Mouse (Mus musculus): Measurements from ENCODE around the gene Pbld2. TPM values are rescaled to one million over a fixed set of nuclear protein-coding genes. Genes with fewer than 3 reads are reported as not detected.

Gene Pbld2
- polyA plus RNA-seq, 1 experiment from 2014 or later = 15.0 TPM

DNA sequence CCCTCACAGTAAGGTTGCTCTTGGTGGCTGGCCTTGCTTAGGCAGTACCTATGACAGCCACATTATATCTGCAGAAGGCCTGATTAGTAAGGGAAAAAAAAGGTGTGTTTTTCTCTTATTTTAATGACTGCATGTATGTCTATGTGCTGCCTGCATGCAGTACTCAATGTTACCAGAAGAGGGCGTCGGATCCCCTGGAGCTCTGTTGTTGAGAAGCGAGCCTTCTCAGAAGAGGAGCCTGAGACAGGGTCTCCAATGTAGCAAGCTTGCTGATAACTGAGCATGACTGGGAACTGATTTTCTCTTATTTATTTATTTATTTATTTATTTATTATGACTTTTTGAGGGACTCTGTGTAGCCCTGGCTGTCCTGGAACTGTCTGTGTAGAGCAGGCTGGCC lies 36.8 kb upstream of the Pbld2 start:
- Histone ChIP-seq H3K4me2 (replicated peaks; ENCODE audit: low read depth) (no peak overlapping the region), H3K27ac (replicated peaks) (no peak overlapping the region), H3K27me3 (ENCODE audit: control insufficient read depth, insufficient read depth, low read length) (no peaks in the 10 kb centered on the region), H3K36me3 (ENCODE audit: control insufficient read depth, insufficient read depth, low read length) (peaks cover 21% of the 10 kb centered on the region), H3K9me3 (ENCODE audit: control insufficient read depth, low read length) (no peaks in the 10 kb centered on the region), H3K4me3 (ENCODE audit: low read depth, low read length) (no peak overlapping the region), H3K9ac (ENCODE audit: low read length) (no peak overlapping the region), H3K4me1 (replicated peaks; ENCODE audit: control insufficient read depth, insufficient read depth) (no peaks in the 10 kb centered on the region)
- WGBS = 26% methylated on average over 3 of the region's 3 CpGs
- ATAC-seq (ENCODE audit: low FRiP score, low TSS enrichment) (no peak), DNase-seq (ENCODE audit: low spot score) (peak; percentile 33)
- TF ChIP-seq EP300 (optimal IDR thresholded peaks at IDR 0.05) (no peak), CTCF (IDR thresholded peaks at IDR 0.05; ENCODE audit: low read depth) (peak; percentile 70)

DNA sequence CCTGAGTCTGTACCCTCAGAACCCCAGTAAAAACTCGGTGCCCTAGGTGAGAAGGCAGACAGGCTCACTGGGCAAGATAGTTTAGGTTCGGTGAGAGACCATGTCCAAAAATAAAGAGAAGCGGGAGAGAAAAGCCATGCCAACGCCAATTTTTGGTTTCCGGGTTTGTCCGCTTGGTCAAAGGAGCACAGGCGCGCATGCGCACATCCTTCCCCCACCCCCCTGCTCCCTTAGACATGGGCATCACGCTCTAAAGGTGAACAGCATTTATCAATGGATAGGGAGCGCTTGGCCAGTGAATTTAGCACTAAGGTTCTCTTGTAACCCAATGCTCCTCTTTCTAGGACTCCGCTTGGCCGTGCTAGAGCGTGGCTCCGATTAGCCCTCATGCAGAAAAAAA lies 33.5 kb upstream of the Pbld2 start:
- H3K9ac ChIP-seq (ENCODE audit: low read length) = no peak overlapping the region
- H3K4me3 ChIP-seq (ENCODE audit: low read depth, low read length) = no peak overlapping the region
- H3K9me3 ChIP-seq (ENCODE audit: control insufficient read depth, low read length) = no peaks in the 10 kb centered on the region
- peaks cover 30% of the 10 kb centered on the region for H3K36me3 ChIP-seq (ENCODE audit: control insufficient read depth, insufficient read depth, low read length)
- H3K4me1 ChIP-seq (replicated peaks; ENCODE audit: control insufficient read depth, insufficient read depth) = no peaks in the 10 kb centered on the region
- TF ChIP-seq EP300 (optimal IDR thresholded peaks at IDR 0.05) (no peak), CTCF (IDR thresholded peaks at IDR 0.05; ENCODE audit: low read depth) (no peak)
- no peak overlapping the region for H3K4me2 ChIP-seq (replicated peaks; ENCODE audit: low read depth)
- H3K27ac ChIP-seq (replicated peaks) = no peak overlapping the region
- 94% methylated on average over 15 of the region's 15 CpGs for WGBS
- DNase-seq (ENCODE audit: low spot score) = no peak
- ATAC-seq (ENCODE audit: low FRiP score, low TSS enrichment) = no peak
- no peaks in the 10 kb centered on the region for H3K27me3 ChIP-seq (ENCODE audit: control insufficient read depth, insufficient read depth, low read length)

DNA sequence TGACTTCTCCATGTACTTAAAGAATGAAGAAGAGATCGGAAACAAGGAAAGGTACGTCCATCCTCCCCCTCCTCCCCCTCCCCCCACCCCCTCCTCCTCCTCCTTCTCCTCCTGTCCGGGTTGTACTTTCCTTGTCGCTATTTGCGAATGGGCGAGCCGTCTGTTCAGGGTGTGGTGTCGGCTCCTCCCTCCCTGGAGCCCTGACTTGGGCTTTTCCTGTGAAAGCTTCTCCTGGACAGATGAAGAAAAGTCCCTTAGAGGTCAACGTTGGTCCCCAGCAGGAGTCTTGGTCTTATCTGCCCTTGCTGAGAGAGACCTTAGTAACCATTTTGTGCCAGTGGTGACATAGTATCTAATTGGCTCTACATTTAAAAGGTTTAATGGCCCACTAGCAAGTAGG lies 30.1 kb upstream of the Pbld2 start:
- H3K27me3 ChIP-seq (ENCODE audit: control insufficient read depth, insufficient read depth, low read length) = no peaks in the 10 kb centered on the region
- no peak overlapping the region for H3K27ac ChIP-seq (replicated peaks)
- no peaks in the 10 kb centered on the region for H3K9me3 ChIP-seq (ENCODE audit: control insufficient read depth, low read length)
- no peaks in the 10 kb centered on the region for H3K4me1 ChIP-seq (replicated peaks; ENCODE audit: control insufficient read depth, insufficient read depth)
- peak; percentile 40 for DNase-seq (ENCODE audit: low spot score)
- TF ChIP-seq EP300 (optimal IDR thresholded peaks at IDR 0.05) (no peak), CTCF (IDR thresholded peaks at IDR 0.05; ENCODE audit: low read depth) (no peak)
- 0 out of 2 replicates have a peak, but pooled peaks have one; percentile 51 for ATAC-seq (ENCODE audit: low FRiP score, low TSS enrichment)
- H3K9ac ChIP-seq (ENCODE audit: low read length) = no peak overlapping the region
- no peak overlapping the region for H3K4me2 ChIP-seq (replicated peaks; ENCODE audit: low read depth)
- H3K36me3 ChIP-seq (ENCODE audit: control insufficient read depth, insufficient read depth, low read length) = peaks cover 45% of the 10 kb centered on the region
- WGBS = 75% methylated on average over 7 of the region's 9 CpGs
- no peak overlapping the region for H3K4me3 ChIP-seq (ENCODE audit: low read depth, low read length)

DNA sequence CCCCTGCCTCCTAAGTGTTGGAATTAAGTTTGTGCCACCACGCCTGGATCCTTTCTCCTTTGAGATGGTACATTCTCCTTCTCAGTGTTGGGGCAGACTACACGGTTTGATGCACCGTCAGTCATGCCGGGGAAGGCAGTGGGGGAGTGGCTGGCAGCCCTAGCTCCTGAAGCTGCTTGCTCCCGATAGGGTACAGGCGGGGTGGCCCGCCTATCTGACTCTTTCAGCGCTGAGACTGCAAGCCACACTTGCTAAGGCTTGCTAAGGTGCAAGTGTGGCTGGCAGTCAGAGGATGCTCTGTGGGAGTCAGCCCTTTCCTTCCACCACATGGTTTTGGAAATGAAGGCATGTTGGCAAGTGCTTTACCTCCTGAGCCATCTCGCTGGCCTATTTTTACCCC lies 23.5 kb upstream of the Pbld2 start:
- Histone ChIP-seq H3K9ac (ENCODE audit: low read length) (no peak overlapping the region), H3K27me3 (ENCODE audit: control insufficient read depth, insufficient read depth, low read length) (no peaks in the 10 kb centered on the region), H3K4me1 (replicated peaks; ENCODE audit: control insufficient read depth, insufficient read depth) (no peaks in the 10 kb centered on the region), H3K4me2 (replicated peaks; ENCODE audit: low read depth) (no peak overlapping the region), H3K4me3 (ENCODE audit: low read depth, low read length) (no peak overlapping the region), H3K27ac (replicated peaks) (no peak overlapping the region), H3K9me3 (ENCODE audit: control insufficient read depth, low read length) (no peaks in the 10 kb centered on the region), H3K36me3 (ENCODE audit: control insufficient read depth, insufficient read depth, low read length) (peaks cover 24% of the 10 kb centered on the region)
- no peak for DNase-seq (ENCODE audit: low spot score)
- WGBS = 74% methylated on average over 9 of the region's 9 CpGs
- no peak for TF ChIP-seq CTCF (IDR thresholded peaks at IDR 0.05; ENCODE audit: low read depth)
- TF ChIP-seq EP300 (optimal IDR thresholded peaks at IDR 0.05) = no peak
- ATAC-seq (ENCODE audit: low FRiP score, low TSS enrichment) = no peak

DNA sequence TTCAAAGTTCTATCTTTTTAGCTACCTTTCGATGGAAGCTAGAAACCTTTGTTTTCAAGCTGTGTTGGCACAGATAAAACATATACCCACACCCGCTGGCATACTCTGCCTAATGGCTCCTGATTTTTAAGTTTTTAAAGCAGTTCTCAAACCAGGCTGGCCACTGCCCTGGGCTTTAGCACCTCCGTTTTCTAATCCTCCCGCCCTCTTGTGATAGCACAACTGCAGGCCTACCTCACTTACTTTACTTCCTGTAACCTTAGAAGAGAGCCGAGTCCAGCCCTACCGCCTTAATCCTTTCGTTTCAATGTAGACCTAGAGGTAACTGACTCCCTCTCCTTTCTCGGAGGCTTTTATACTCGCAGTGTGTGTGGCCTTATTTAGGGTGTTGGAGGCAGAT lies 20.9 kb upstream of the Pbld2 start:
- no peaks in the 10 kb centered on the region for H3K4me1 ChIP-seq (replicated peaks; ENCODE audit: control insufficient read depth, insufficient read depth)
- 68% methylated on average over 9 of the region's 9 CpGs for WGBS
- no peak overlapping the region for H3K4me2 ChIP-seq (replicated peaks; ENCODE audit: low read depth)
- no peaks in the 10 kb centered on the region for H3K27me3 ChIP-seq (ENCODE audit: control insufficient read depth, insufficient read depth, low read length)
- DNase-seq (ENCODE audit: low spot score) (no peak), ATAC-seq (ENCODE audit: low FRiP score, low TSS enrichment) (no peak)
- H3K9ac ChIP-seq (ENCODE audit: low read length) = no peak overlapping the region
- peaks cover 17% of the 10 kb centered on the region for H3K36me3 ChIP-seq (ENCODE audit: control insufficient read depth, insufficient read depth, low read length)
- H3K4me3 ChIP-seq (ENCODE audit: low read depth, low read length) = no peak overlapping the region
- H3K27ac ChIP-seq (replicated peaks) = no peak overlapping the region
- no peak for TF ChIP-seq EP300 (optimal IDR thresholded peaks at IDR 0.05)
- no peak for TF ChIP-seq CTCF (IDR thresholded peaks at IDR 0.05; ENCODE audit: low read depth)
- H3K9me3 ChIP-seq (ENCODE audit: control insufficient read depth, low read length) = no peaks in the 10 kb centered on the region

DNA sequence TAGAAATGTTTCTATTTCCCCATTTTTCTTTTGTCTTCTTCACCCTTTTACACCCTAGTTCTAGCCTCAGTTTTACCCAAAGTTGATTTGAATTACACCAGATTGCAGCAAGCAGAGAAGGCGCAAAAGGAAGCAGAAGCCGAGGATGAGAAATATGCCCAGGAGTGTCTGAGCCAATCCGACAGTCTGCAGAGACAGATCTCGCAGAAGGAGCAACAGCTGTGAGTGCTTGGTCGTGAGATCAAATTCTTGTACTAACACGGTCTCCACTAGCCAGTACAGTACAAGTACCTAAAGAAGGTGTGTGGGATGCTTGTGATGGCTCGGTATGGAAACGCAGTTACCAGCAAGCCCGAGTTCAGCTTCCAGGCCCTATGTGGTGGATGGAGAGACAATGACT lies 19.6 kb upstream of the Pbld2 start:
- Histone ChIP-seq H3K27me3 (ENCODE audit: control insufficient read depth, insufficient read depth, low read length) (no peaks in the 10 kb centered on the region), H3K9me3 (ENCODE audit: control insufficient read depth, low read length) (no peaks in the 10 kb centered on the region), H3K4me1 (replicated peaks; ENCODE audit: control insufficient read depth, insufficient read depth) (no peaks in the 10 kb centered on the region), H3K4me2 (replicated peaks; ENCODE audit: low read depth) (no peak overlapping the region), H3K4me3 (ENCODE audit: low read depth, low read length) (no peak overlapping the region), H3K36me3 (ENCODE audit: control insufficient read depth, insufficient read depth, low read length) (peaks cover 15% of the 10 kb centered on the region), H3K9ac (ENCODE audit: low read length) (no peak overlapping the region), H3K27ac (replicated peaks) (no peak overlapping the region)
- DNase-seq (ENCODE audit: low spot score) (no peak), ATAC-seq (ENCODE audit: low FRiP score, low TSS enrichment) (no peak)
- TF ChIP-seq EP300 (optimal IDR thresholded peaks at IDR 0.05) (no peak), CTCF (IDR thresholded peaks at IDR 0.05; ENCODE audit: low read depth) (no peak)
- 86% methylated on average over 9 of the region's 9 CpGs for WGBS

Measured in stomach, postnatal 0 days (tissue).